Mouse (Mus musculus) gastrocnemius, postnatal 14 days (tissue): ENCODE data around the gene Brd4. TPM values are rescaled to one million over a fixed set of nuclear protein-coding genes. Genes with fewer than 3 reads are reported as not detected.
A peak's percentile ranks its signal among the peaks of the same experiment; 100 is the strongest.

Experiments used
- DNase-seq: peaks from one replicate; pipeline ENCODE4 v3.0.0; 2021; ENCODE audit warnings: mixed read lengths
- intact Hi-C: fragments of 180-260 bp; cut with DNase I; formaldehyde crosslinking; loops from one replicate; pipeline ENCODE4 v1.15.1; 2025; ENCODE audit warnings: low total_unique reads
- total RNA-seq, 2 experiments: library from RNA; stranded (reverse); gene quantifications; 2 replicates each; pipeline ENCODE4 v1.2.3; 2021

Gene Brd4
- total RNA-seq, 2 experiments from 2014 or later, result 47.0 to 47.7 TPM

DNA sequence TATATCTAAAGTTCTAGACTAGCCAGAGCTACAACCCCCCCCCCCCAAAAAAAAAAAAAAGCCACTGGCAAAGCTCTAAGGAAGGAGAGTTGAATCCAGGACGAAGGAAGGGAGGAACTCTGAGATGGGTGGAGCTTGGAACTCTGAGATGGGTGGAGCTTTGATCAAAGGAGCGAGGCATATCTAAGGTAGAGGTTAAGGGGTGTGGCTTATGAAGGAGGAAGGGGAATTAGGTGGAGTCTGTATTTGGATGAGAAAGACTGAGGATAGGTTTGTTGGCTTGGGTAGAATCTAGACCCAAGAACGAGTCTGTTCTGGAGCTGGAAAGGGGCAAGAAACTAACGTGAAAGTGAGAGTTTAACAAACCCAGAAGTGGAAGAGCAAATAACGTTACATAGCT lies 94.7 kb downstream of the Brd4 start:
- intact Hi-C loops, result no loop called here
- no peak for DNase-seq

GRCm38 (mm10) chr17:32188863-32189636 lies 95.5 kb downstream of the Brd4 start, which contains the start of gene Ephx3:
Gene Ephx3, minus strand, starts transcription at chr17:32189549.
- intact Hi-C loops, result no loop called here
- no peak for DNase-seq

DNA sequence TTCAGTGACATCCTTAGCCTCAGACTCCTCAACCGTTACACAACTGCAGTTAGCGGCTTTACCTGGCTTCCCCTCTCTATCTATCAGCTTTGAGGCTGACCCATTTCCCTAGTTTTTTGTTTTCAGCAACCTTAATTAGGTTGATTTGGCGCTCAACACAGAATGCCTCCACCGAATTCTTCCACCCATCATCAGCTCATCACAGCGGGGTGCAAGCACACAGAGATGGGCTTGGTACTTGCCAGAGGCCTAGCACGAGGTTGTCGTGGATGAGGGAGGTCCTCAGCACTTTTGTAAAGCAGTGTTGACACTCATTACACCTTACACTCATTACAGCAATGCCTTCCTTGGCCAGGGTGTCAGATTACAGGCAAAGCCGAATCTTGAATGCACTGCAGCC lies 101.5 kb downstream of the Brd4 start:
- intact Hi-C loops, result no loop called here
- DNase-seq, result no peak

- intact Hi-C loops, result no loop called here
- DNase-seq, result no peak
Observed at GRCm38 (mm10) chr17:32179621-32180491, 104.7 kb downstream of the Brd4 start.

GRCm38 (mm10) chr17:32176919-32177318 lies 107.6 kb downstream of the Brd4 start:
- intact Hi-C loops, result no loop called here
- no peak for DNase-seq

GRCm38 (mm10) chr17:32173166-32173565 lies 111.4 kb downstream of the Brd4 start:
- peak; percentile 90 for DNase-seq

GRCm38 (mm10) chr17:32172485-32172884 lies 112.0 kb downstream of the Brd4 start:
- intact Hi-C loops, result no loop called here
- DNase-seq, result no peak

More at GRCm38 (mm10) chr17:32173166-32173565, 111.4 kb downstream of the Brd4 start:
- intact Hi-C loops, result no loop called here

- intact Hi-C loops, result no loop called here
- no peak for DNase-seq
Observed at GRCm38 (mm10) chr17:32169518-32170225, 114.8 kb downstream of the Brd4 start.

GRCm38 (mm10) chr17:32166687-32167086 lies 117.8 kb downstream of the Brd4 start, which contains the start of gene Notch3:
Gene Notch3, minus strand, starts transcription at chr17:32166852.
- intact Hi-C loops, result no loop called here
- DNase-seq, result peak; percentile 72

DNA sequence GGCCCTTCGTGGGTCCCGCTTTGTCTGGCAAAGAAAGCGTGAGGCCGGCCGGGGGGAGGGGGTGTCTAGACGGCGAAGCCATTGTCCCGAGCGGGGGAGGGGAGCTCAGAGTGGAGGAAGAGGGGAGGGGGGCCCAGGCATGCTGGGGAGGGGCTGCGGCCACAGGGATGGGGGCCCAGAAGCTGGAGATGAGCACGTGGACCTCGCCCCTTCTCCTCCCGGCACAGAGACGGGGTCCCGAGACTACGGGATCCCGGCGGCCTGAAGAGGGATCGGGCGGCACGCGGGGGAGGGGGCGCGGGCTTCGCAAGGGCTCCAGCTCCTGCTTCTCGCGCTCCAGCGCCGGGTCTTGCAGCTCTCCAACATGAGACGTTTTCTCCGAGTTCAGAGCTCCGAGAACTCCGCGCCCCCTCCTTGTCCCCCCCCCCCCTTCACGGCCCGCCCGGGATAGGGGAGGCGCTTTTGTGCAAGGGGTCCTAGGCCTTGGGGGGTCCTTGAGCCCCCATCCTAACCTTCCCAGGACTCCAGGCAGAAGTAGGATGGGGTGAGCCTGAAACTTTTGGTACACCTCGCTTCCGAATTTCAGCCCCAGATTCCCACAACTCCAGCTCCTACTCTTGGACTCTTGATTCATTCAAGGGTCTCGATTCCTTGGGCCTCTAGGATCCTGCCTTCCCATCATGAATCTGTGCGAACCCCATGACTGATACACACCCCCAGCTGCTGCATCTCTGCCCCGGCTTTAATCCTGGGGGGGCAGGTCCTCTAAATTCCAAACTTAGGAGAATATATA lies 118.5 kb downstream of the Brd4 start:
- intact Hi-C loops, result no loop called here
- DNase-seq, result peak; percentile 55

GRCm38 (mm10) chr17:32165266-32165802 lies 119.2 kb downstream of the Brd4 start:
- DNase-seq, result peak; percentile 38
- intact Hi-C loops, result no loop called here

DNA sequence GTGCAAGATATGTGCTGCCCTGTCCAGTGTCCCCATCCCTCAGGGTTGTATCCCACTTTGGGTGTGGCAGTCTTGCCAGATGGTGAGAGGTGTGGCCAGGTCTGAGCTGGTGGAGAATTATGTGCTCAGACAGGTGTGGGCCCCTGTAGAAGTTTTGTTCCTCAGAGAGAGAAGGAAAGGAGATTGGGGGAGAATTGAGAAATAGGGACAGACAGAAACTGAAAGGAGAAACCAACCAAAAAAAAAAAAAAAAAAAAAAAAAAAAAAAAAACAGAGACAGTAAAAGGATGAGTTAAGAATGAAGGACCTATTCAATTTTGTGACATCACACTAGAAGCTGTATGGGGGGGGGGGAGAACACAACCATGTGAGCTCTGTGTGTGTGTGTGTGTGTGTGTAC lies 119.7 kb downstream of the Brd4 start:
- intact Hi-C loops, result loop anchor here (5.0 kb wide), 1 partner anchor 33 kb away; no protein-coding TSS in a partner anchor
- DNase-seq, result no peak

- DNase-seq, result peak; percentile 46
- intact Hi-C loops, result loop anchor here (5.0 kb wide), 1 partner anchor 33 kb away; no protein-coding TSS in a partner anchor
Observed at GRCm38 (mm10) chr17:32163910-32164650, 120.4 kb downstream of the Brd4 start.

DNA sequence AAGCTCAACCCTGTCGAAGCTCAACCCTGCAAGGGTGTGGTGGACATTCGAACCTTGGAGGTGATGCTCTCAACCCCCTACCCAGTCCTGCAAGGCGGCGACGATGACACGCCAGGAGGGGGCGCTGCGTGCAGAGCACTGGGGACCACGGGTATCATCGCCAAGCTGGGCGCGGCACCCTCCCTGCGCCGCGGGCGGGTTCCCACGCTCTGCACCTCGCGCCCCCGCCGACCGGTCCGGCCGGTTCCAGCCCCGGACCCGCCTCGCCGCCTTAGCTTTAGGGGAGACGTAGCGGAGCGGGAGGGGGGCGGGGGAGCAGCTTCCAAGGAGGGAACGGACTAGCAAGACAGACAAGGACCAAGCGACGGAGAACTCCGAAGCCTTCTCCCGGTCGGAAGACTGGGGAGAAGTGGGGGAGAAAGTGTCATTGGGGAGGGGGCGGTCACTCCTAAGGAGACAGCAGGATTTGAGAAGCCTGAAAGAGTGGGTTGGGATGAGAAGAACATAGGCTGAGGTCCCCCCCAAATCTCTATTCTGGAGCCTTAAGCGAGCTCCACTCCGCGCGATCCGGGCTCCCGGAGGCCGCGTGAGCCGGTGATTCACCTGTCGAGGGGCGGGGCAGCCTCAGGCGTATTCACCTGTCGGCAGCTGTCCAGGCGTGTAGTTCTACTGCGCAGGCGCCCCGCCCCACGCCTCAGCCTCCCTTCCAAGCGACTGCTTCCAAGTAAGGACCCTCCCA lies 122.2 kb downstream of the Brd4 start:
- peak; percentile 81 for DNase-seq
- intact Hi-C loops, result loop anchor here (5.0 kb wide), 1 partner anchor 35 kb away; no protein-coding TSS in a partner anchor

DNA sequence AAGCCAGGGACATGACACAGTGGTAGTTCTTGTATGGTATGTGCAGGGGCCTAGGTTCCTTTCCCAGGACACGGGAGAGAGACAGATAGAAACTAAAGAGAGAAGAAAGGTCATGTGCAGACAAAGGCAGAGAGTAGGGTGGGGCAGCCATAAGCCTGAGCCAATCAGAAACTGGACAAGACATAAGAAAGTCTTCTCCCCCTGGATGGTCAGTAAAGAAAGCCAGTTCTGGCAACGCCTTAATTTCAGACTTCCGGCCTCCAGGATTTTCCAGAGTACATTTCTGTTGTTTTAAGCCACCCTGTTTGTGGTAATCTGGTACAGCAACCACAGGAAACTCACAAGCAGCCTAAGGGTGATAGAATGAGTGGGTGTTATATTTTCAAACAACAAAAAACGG lies 123.6 kb downstream of the Brd4 start:
- intact Hi-C loops, result loop anchor here (5.0 kb wide), 1 partner anchor 36 kb away; no protein-coding TSS in a partner anchor

GRCm38 (mm10) chr17:32158841-32159240 lies 125.7 kb downstream of the Brd4 start:
- intact Hi-C loops, result no loop called here
- no peak for DNase-seq

More for the DNA sequence above, 123.6 kb downstream of the Brd4 start:
- DNase-seq, result no peak

DNA sequence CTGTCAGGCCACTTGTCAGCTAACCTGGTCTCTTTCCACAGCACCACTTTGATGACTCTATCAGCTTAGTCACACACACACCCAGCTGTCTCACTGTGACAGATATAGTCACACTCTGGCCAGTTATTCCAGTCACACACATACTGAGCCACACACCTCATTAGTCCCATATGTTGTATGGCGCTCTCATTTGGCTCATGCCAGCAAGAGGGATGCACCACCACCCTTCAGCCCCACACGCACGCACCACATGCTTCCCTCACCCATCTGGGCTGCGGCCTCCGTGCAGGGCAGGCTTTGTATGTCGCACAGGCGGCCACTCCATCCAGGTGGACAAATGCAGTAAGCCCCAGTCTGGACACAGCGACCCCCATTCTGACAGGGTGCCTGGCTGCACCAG lies 137.8 kb downstream of the Brd4 start:
- no peak for DNase-seq
- intact Hi-C loops, result loop anchor here (10.0 kb wide), 1 partner anchor 58 kb away; no protein-coding TSS in a partner anchor
